Mouse (Mus musculus): Measurements from ENCODE around the gene Commd2. TPM values are rescaled to one million over a fixed set of nuclear protein-coding genes. Genes with fewer than 3 reads are reported as not detected.

The Commd2 gene
- polyA plus RNA-seq, 1 experiment from 2014 or later, result 102 TPM

DNA sequence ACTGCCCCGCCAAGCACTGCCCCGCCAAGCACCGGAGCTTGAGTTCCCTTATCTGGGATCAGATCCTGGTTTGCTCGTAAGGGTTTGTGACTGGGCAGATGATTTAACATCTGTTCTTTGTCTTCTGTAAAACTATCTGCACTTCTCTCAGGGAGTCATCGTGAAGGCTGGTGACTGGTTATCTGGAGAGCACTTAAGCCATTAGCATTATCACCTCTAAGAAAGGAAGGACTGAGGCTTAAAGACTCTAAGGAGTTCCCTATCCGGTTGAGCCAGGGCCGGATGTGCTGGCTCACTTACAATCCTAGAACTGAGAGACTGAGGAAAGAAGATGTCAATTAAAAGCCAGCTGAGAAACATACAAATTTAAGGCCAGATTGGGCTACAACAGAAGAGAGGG is 39.7 kb downstream of the Commd2 start:
- WGBS, result 79% methylated on average over 7 of the region's 7 CpGs
- ATAC-seq (replicated peaks; ENCODE audit: insufficient number of reproducible peaks, low FRiP score, low TSS enrichment, low read depth), result no peak

DNA sequence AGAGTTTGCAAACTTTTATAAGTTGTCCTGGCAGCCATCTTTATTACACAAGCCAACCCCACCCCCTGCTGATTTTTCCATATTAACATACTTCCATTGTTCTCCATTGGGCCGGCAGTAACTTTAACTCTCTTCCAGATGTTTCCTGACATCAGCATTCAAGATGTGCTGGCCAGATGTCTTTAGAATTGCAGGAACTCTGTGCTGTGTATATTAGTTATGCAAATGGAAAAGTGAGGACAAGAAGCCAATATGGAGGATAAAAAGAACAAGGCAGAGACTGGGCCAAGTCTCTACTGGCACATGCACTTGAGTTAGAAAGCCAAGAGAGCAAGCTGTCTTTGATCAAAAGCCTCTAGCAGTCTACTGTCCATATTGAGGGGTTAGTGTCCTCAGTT is 46.9 kb downstream of the Commd2 start:
- DNase-seq (ENCODE audit: low spot score), result peak; percentile 7
- Histone ChIP-seq H3K4me3 (ENCODE audit: low read depth, low read length) (no peak overlapping the region), H3K27ac (replicated peaks; ENCODE audit: low read depth, low read length) (no peak overlapping the region), H3K27me3 (ENCODE audit: control insufficient read depth, insufficient read depth, low read length) (no peaks in the 10 kb centered on the region), H3K9ac (replicated peaks; ENCODE audit: low read length) (no peak overlapping the region), H3K4me2 (ENCODE audit: low read depth, low read length) (no peak overlapping the region), H3K4me1 (ENCODE audit: control insufficient read depth, insufficient read depth, low read length) (no peaks in the 10 kb centered on the region), H3K9me3 (replicated peaks; ENCODE audit: control insufficient read depth, low read length) (no peaks in the 10 kb centered on the region), H3K36me3 (replicated peaks; ENCODE audit: control insufficient read depth, insufficient read depth, low read depth, low read length) (no peaks in the 10 kb centered on the region)
- no peak for ATAC-seq (replicated peaks; ENCODE audit: insufficient number of reproducible peaks, low FRiP score, low TSS enrichment, low read depth)
- WGBS, result 50% methylated on average over 1 of the region's 1 CpGs

More for the DNA sequence above, 39.7 kb downstream of the Commd2 start:
- H3K27me3 ChIP-seq (ENCODE audit: control insufficient read depth, insufficient read depth, low read length), result no peaks in the 10 kb centered on the region
- H3K4me3 ChIP-seq (ENCODE audit: low read depth, low read length), result no peak overlapping the region
- no peak overlapping the region for H3K9ac ChIP-seq (replicated peaks; ENCODE audit: low read length)
- no peak for DNase-seq (ENCODE audit: low spot score)
- no peak overlapping the region for H3K4me2 ChIP-seq (ENCODE audit: low read depth, low read length)
- no peak overlapping the region for H3K27ac ChIP-seq (replicated peaks; ENCODE audit: low read depth, low read length)
- H3K36me3 ChIP-seq (replicated peaks; ENCODE audit: control insufficient read depth, insufficient read depth, low read depth, low read length), result no peaks in the 10 kb centered on the region
- no peaks in the 10 kb centered on the region for H3K9me3 ChIP-seq (replicated peaks; ENCODE audit: control insufficient read depth, low read length)
- H3K4me1 ChIP-seq (ENCODE audit: control insufficient read depth, insufficient read depth, low read length), result no peaks in the 10 kb centered on the region

DNA sequence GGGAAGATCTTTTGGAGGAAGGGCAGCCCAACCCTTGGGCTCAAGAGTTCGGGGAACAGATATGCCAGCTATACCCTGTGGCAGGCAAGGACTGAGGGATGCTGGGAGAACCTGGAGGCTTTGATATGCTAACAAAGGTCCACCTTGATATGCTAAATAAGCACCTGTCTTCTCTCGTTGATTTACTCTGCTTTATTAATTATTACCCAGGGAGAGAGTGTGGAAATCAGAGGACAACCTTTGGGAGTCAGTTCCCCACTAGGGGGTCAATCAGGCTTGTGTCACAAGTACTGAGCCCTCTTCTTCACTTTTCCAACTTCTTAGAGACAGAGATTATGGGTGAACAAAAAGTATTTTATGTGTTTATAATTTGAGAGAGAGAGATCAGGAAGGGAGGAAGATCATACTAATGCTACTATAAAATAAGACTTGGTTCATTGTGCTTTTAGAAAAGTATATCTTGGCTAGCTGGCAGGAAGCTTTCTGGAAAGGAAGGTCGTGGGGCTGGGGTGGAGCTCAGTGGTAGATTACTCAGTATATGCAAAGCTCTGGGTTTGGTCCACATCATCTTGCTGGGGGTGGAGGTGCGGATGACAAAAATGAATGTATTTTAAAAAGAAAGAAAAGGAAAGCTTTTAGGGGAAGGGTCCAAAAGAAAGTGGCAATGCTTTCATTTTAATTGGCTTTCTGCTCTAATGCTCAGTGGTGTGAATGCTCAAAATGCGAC is 47.5 kb downstream of the Commd2 start:
- Histone ChIP-seq H3K9me3 (replicated peaks; ENCODE audit: control insufficient read depth, low read length) (no peaks in the 10 kb centered on the region), H3K4me1 (ENCODE audit: control insufficient read depth, insufficient read depth, low read length) (no peaks in the 10 kb centered on the region), H3K9ac (replicated peaks; ENCODE audit: low read length) (no peak overlapping the region), H3K36me3 (replicated peaks; ENCODE audit: control insufficient read depth, insufficient read depth, low read depth, low read length) (no peaks in the 10 kb centered on the region), H3K27me3 (ENCODE audit: control insufficient read depth, insufficient read depth, low read length) (no peaks in the 10 kb centered on the region), H3K27ac (replicated peaks; ENCODE audit: low read depth, low read length) (no peak overlapping the region), H3K4me3 (ENCODE audit: low read depth, low read length) (no peak overlapping the region), H3K4me2 (ENCODE audit: low read depth, low read length) (no peak overlapping the region)
- WGBS, result 76% methylated on average over 5 of the region's 5 CpGs
- DNase-seq (ENCODE audit: low spot score), result no peak
- ATAC-seq (replicated peaks; ENCODE audit: insufficient number of reproducible peaks, low FRiP score, low TSS enrichment, low read depth), result no peak

DNA sequence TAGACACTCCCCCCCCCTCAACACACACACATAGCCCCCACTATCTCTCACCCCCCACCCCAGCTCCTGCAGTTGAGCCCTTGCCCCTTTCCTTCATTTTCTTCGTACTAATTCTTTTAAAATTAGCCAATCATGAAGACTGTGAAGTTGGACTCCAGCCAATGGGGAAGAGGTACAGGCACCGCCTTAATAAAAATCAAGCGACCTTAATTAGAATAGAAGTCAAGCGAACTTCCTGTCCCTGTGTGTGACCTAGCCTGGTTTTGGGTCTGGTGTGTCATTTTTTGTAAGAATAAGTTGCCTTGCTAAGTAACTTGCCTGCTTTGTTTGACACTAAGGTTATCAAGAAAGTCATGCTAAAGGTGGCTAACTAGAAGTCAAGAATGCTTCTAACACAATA is 48.9 kb downstream of the Commd2 start:
- Histone ChIP-seq H3K9me3 (replicated peaks; ENCODE audit: control insufficient read depth, low read length) (no peaks in the 10 kb centered on the region), H3K4me2 (ENCODE audit: low read depth, low read length) (no peak overlapping the region), H3K27me3 (ENCODE audit: control insufficient read depth, insufficient read depth, low read length) (no peaks in the 10 kb centered on the region), H3K4me1 (ENCODE audit: control insufficient read depth, insufficient read depth, low read length) (no peaks in the 10 kb centered on the region), H3K36me3 (replicated peaks; ENCODE audit: control insufficient read depth, insufficient read depth, low read depth, low read length) (no peaks in the 10 kb centered on the region), H3K9ac (replicated peaks; ENCODE audit: low read length) (no peak overlapping the region), H3K27ac (replicated peaks; ENCODE audit: low read depth, low read length) (no peak overlapping the region), H3K4me3 (ENCODE audit: low read depth, low read length) (no peak overlapping the region)
- no peak for DNase-seq (ENCODE audit: low spot score)
- WGBS, result 86% methylated on average over 4 of the region's 4 CpGs
- ATAC-seq (replicated peaks; ENCODE audit: insufficient number of reproducible peaks, low FRiP score, low TSS enrichment, low read depth), result no peak

DNA sequence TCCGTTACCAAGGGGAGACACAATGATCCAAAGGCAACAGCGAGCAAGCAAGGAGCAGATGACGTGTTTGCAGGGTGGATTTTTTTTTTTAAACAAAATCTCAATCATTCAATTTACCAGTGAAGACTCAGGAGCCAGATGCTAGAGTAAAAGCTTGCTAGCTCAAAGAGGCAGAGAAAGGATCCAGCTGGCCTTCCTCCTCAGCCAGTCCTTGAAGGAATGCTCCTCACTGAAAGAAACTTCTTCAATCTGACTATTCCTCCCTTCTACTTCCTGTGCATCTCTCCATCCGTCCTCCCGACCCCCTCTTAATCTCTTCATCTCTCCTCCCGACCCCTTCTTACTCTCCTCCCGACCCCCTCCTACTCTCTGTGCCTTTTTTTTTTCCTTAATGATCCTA is 54.9 kb downstream of the Commd2 start:
- Histone ChIP-seq H3K27me3 (ENCODE audit: control insufficient read depth, insufficient read depth, low read length) (no peaks in the 10 kb centered on the region), H3K4me3 (ENCODE audit: low read depth, low read length) (no peak overlapping the region), H3K4me2 (ENCODE audit: low read depth, low read length) (no peak overlapping the region), H3K9me3 (replicated peaks; ENCODE audit: control insufficient read depth, low read length) (no peaks in the 10 kb centered on the region), H3K9ac (replicated peaks; ENCODE audit: low read length) (no peak overlapping the region), H3K4me1 (ENCODE audit: control insufficient read depth, insufficient read depth, low read length) (no peaks in the 10 kb centered on the region), H3K27ac (replicated peaks; ENCODE audit: low read depth, low read length) (no peak overlapping the region), H3K36me3 (replicated peaks; ENCODE audit: control insufficient read depth, insufficient read depth, low read depth, low read length) (no peaks in the 10 kb centered on the region)
- DNase-seq (ENCODE audit: low spot score), result no peak
- no peak for ATAC-seq (replicated peaks; ENCODE audit: insufficient number of reproducible peaks, low FRiP score, low TSS enrichment, low read depth)
- WGBS, result 56% methylated on average over 7 of the region's 7 CpGs

DNA sequence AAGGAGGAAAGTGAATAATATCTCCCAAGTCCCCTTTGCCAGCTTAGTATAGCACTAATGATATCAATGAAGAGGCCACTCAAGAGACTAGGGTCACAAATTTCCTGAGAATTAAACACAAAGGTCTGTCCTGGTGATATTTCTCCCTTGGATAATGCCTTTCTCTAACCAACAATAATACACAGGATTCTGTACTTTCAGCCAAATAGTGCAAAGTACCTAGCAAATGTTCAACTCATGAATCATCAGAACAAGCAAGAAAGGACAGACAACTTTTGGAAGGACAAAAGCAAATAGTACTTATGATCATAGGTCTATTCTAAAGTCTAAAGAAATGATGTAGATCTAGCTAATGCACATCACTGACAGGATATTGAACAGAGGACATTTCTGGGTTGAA is 56.0 kb downstream of the Commd2 start:
- Histone ChIP-seq H3K27me3 (ENCODE audit: control insufficient read depth, insufficient read depth, low read length) (no peaks in the 10 kb centered on the region), H3K9ac (replicated peaks; ENCODE audit: low read length) (no peak overlapping the region), H3K4me1 (ENCODE audit: control insufficient read depth, insufficient read depth, low read length) (no peaks in the 10 kb centered on the region), H3K36me3 (replicated peaks; ENCODE audit: control insufficient read depth, insufficient read depth, low read depth, low read length) (no peaks in the 10 kb centered on the region), H3K9me3 (replicated peaks; ENCODE audit: control insufficient read depth, low read length) (no peaks in the 10 kb centered on the region), H3K4me3 (ENCODE audit: low read depth, low read length) (no peak overlapping the region), H3K27ac (replicated peaks; ENCODE audit: low read depth, low read length) (no peak overlapping the region), H3K4me2 (ENCODE audit: low read depth, low read length) (no peak overlapping the region)
- ATAC-seq (replicated peaks; ENCODE audit: insufficient number of reproducible peaks, low FRiP score, low TSS enrichment, low read depth) (no peak), DNase-seq (ENCODE audit: low spot score) (no peak)

Small RNA genes lying within 50 kb of the gene (microRNA-seq; reads per million reads assigned to microRNA genes)
- gene Mir6377 (ENCODE audit: borderline number of aligned reads), result not detected

Other genes starting within 250 kb of the Commd2 start
- not detected in 2 replicates for gene Tm4sf4, start 226.4 kb downstream of the Commd2 start, polyA plus RNA-seq (2014; fragmentation: Nextera tagmentation; extraction: Ambion mirVana)
- gene Wwtr1, start 75.8 kb downstream of the Commd2 start, polyA plus RNA-seq (2014; fragmentation: Nextera tagmentation; extraction: Ambion mirVana), result 10.4 and 11.7 TPM in 2 replicates
- 0.20 TPM in 1 of 2 replicates, not detected in the other for gene Ankub1, start 41.1 kb upstream of the Commd2 start, polyA plus RNA-seq (2014; fragmentation: Nextera tagmentation; extraction: Ambion mirVana)
- gene Rnf13, start 84.3 kb upstream of the Commd2 start, polyA plus RNA-seq (2014; fragmentation: Nextera tagmentation; extraction: Ambion mirVana), result 47.4 and 51.3 TPM in 2 replicates
- 209 and 216 TPM in 2 replicates for gene Pfn2, start 196.4 kb upstream of the Commd2 start, polyA plus RNA-seq (2014; fragmentation: Nextera tagmentation; extraction: Ambion mirVana)

All from embryonic facial prominence, embryonic 11.5 days (tissue).